Mouse (Mus musculus) heart, postnatal 0 days (tissue): ENCODE measurements around the gene Mta3.

Source experiments
- CTCF ChIP-seq: IDR thresholded peaks from 2 replicates; pipeline ENCODE4 v1.5.1; 2016; ENCODE audit warnings: antibody characterized with exemption, control low read depth, low read depth
- EP300 ChIP-seq: IDR thresholded peaks from 2 replicates; pipeline ENCODE4 v1.6.1; 2016; ENCODE audit warnings: antibody characterized with exemption, low read depth

- TF ChIP-seq CTCF (no peak), EP300 (no peak)
These were observed 71.0 kb downstream of the Mta3 start for GRCm38 (mm10) chr17:83776965-83777364.
